Mouse (Mus musculus) ovary, postnatal 14 days (tissue): ENCODE data around the gene Cacna1c.

Source experiments
- DNase-seq: peaks from one replicate; pipeline ENCODE4 v3.0.0; 2022; ENCODE audit warnings: low spot score

Cacna1c gene

GRCm38 (mm10) chr6:118955777-118956176 is 240.4 kb downstream of the Cacna1c start:
- no peak for DNase-seq

- no peak for DNase-seq
Observed at GRCm38 (mm10) chr6:118954988-118955554, 241.1 kb downstream of the Cacna1c start.

GRCm38 (mm10) chr6:118952377-118952776 is 243.8 kb downstream of the Cacna1c start:
- no peak for DNase-seq

- no peak for DNase-seq
Observed at GRCm38 (mm10) chr6:118950190-118950589, 246.0 kb downstream of the Cacna1c start.

GRCm38 (mm10) chr6:118947286-118947685 is 248.9 kb downstream of the Cacna1c start:
- no peak for DNase-seq

GRCm38 (mm10) chr6:118946660-118947059 is 249.6 kb downstream of the Cacna1c start:
- no peak for DNase-seq

- no peak for DNase-seq
Observed at GRCm38 (mm10) chr6:118944093-118944492, 252.1 kb downstream of the Cacna1c start.

GRCm38 (mm10) chr6:118941816-118942215 is 254.4 kb downstream of the Cacna1c start:
- DNase-seq = no peak

- DNase-seq = no peak
Observed at GRCm38 (mm10) chr6:118941036-118941435, 255.2 kb downstream of the Cacna1c start.

GRCm38 (mm10) chr6:118939626-118940025 is 256.6 kb downstream of the Cacna1c start:
- DNase-seq = no peak

- no peak for DNase-seq
Observed at GRCm38 (mm10) chr6:118938386-118939096, 257.7 kb downstream of the Cacna1c start.

- DNase-seq = no peak
Observed at GRCm38 (mm10) chr6:118937536-118937935, 258.7 kb downstream of the Cacna1c start.

- DNase-seq = no peak
Observed at GRCm38 (mm10) chr6:118935520-118936415, 260.4 kb downstream of the Cacna1c start.

GRCm38 (mm10) chr6:118934243-118934902 is 261.8 kb downstream of the Cacna1c start:
- DNase-seq = no peak

- DNase-seq = no peak
Observed at GRCm38 (mm10) chr6:118933017-118933594, 263.1 kb downstream of the Cacna1c start.

- DNase-seq = no peak
Observed at GRCm38 (mm10) chr6:118932002-118932700, 264.1 kb downstream of the Cacna1c start.

- DNase-seq = no peak
Observed at GRCm38 (mm10) chr6:118926669-118927068, 269.5 kb downstream of the Cacna1c start.

- no peak for DNase-seq
Observed at GRCm38 (mm10) chr6:118924426-118924825, 271.8 kb downstream of the Cacna1c start.

- no peak for DNase-seq
Observed at GRCm38 (mm10) chr6:118923926-118924325, 272.3 kb downstream of the Cacna1c start.

GRCm38 (mm10) chr6:118923212-118923577 is 273.0 kb downstream of the Cacna1c start:
- no peak for DNase-seq
